Mouse (Mus musculus) stomach, embryonic 16.5 days (tissue): ENCODE results near the gene Gm8764. TPM values are rescaled to one million over a fixed set of nuclear protein-coding genes. Genes with fewer than 3 reads are reported as not detected.

Source experiments
- ATAC-seq: fragments of 200-750 bp; cut with Nextera tagmentation; 2 replicates; pipeline ENCODE4 v1.8.0; 2017; ENCODE audit warnings: moderate number of reproducible peaks, moderate TSS enrichment; ENCODE audit not compliant: insufficient read depth, low FRiP score
- H3K27ac ChIP-seq: fragments of 300-500 bp; sonication (generic); 2 replicates; pipeline ENCODE4 v1.5.1; 2014; ENCODE audit warnings: low read length
- H3K27me3 ChIP-seq: fragments of 300-500 bp; sonication (generic); 2 replicates; pipeline ENCODE4 v1.6.1; 2014; ENCODE audit warnings: low read length, control low read depth, mixed read lengths; ENCODE audit not compliant: control insufficient read depth, insufficient read depth
- H3K36me3 ChIP-seq: fragments of 300-500 bp; sonication (generic); 2 replicates; pipeline ENCODE4 v1.6.1; 2014; ENCODE audit warnings: low read length; ENCODE audit not compliant: control insufficient read depth, insufficient read depth
- H3K4me1 ChIP-seq: fragments of 300-500 bp; sonication (generic); 2 replicates; pipeline ENCODE4 v1.6.1; 2014; ENCODE audit warnings: low read length, control low read depth, mixed read lengths; ENCODE audit not compliant: control insufficient read depth, insufficient read depth
- H3K4me2 ChIP-seq: fragments of 300-500 bp; sonication (generic); 2 replicates; pipeline ENCODE4 v1.6.1; 2014; ENCODE audit warnings: low read depth, low read length, mixed read lengths
- H3K4me3 ChIP-seq: fragments of 300-500 bp; sonication (generic); replicated peaks from 2 replicates; pipeline ENCODE4 v1.5.1; 2014; ENCODE audit warnings: mild to moderate bottlenecking, low read length
- H3K9ac ChIP-seq: fragments of 300-500 bp; sonication (generic); 2 replicates; pipeline ENCODE4 v1.6.1; 2014; ENCODE audit warnings: low read length
- H3K9me3 ChIP-seq: fragments of 300-500 bp; sonication (generic); replicated peaks from 2 replicates; pipeline ENCODE4 v1.6.1; 2016; ENCODE audit warnings: low read length, control low read depth; ENCODE audit not compliant: control insufficient read depth
- WGBS: fragments of 180-500 bp; shearing (Covaris S2); extraction: QIAGEN DNeasy Blood & Tissue Kit; methylation state at CpG from one replicate; pipeline ENCODE4 v1.1.7; 2014; 5-methylcytosine and 5-hydroxymethylcytosine counted together
- polyA plus RNA-seq: library from polyadenylated mRNA; unstranded; fragments of >200 nt; fragmentation: Nextera tagmentation; extraction: Ambion mirVana; gene quantifications from 2 replicates; pipeline ENCODE4 v1.2.1, GENCODE M21; 2015

Gm8764 gene
- polyA plus RNA-seq, 1 experiment from 2014 or later, result not detected

- H3K4me1 ChIP-seq, result no peaks in the 10 kb centered on the region
- ATAC-seq, result no peak
- no peaks in the 10 kb centered on the region for H3K9me3 ChIP-seq
- H3K9ac ChIP-seq, result no peak overlapping the region
- 80% methylated on average over 1 of the region's 1 CpGs for WGBS
- no peaks in the 10 kb centered on the region for H3K36me3 ChIP-seq
- no peaks in the 10 kb centered on the region for H3K27me3 ChIP-seq
- no peak overlapping the region for H3K4me3 ChIP-seq
- H3K4me2 ChIP-seq, result no peak overlapping the region
- H3K27ac ChIP-seq, result no peak overlapping the region
Measured at GRCm38 (mm10) chr10:104209655-104210054, 49.8 kb downstream of the Gm8764 start.

DNA sequence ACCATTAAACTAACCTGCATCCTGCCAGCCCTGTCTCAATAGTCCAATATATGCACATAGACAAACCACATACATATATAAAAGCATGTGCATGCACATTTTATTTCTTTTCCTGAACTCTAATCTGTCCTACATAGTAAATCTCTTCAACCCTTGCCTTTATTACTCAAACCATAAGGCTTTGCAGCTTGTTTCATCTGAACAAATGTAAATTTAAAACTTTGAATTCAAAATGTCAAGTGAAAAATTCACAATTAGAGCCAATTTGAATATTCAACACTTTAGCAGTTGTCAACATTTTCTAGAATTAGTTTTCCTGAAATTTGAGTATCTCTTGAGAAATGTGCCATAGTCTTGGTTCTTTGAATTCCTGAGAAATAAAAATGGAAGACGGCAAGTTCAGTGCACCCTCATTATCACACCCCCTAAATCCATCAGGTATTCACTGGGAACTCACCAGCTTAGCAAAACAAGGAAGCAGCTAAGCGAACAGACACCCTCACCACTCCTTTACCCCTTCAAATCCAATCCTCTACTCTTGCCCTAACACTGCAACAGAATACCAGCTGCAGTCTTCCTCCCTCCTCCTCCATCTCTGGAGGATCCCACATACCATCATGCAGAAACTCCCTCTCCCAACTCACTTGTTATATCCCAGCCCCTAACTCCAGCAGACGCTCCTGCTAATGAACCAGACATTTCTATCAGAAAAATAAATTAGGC is 50.6 kb downstream of the Gm8764 start:
- no peak overlapping the region for H3K9ac ChIP-seq
- no peak overlapping the region for H3K4me3 ChIP-seq
- no peak overlapping the region for H3K27ac ChIP-seq
- H3K9me3 ChIP-seq, result no peaks in the 10 kb centered on the region
- no peak for ATAC-seq
- no peaks in the 10 kb centered on the region for H3K4me1 ChIP-seq
- WGBS, result 78% methylated on average over 3 of the region's 3 CpGs
- H3K4me2 ChIP-seq, result no peak overlapping the region
- no peaks in the 10 kb centered on the region for H3K36me3 ChIP-seq
- H3K27me3 ChIP-seq, result no peaks in the 10 kb centered on the region

Other genes starting within 250 kb of the Gm8764 start
- gene Gm21293, start 17.0 kb upstream of the Gm8764 start, polyA plus RNA-seq, result not detected in 2 replicates
- gene Gm6763, start 8.5 kb upstream of the Gm8764 start, polyA plus RNA-seq, result not detected in 2 replicates
- gene Gm21304, start 8.5 kb downstream of the Gm8764 start, polyA plus RNA-seq, result not detected in 2 replicates
- gene Gm21312, start 17.0 kb downstream of the Gm8764 start, polyA plus RNA-seq, result not detected in 2 replicates
- gene Gm20765, start 25.5 kb downstream of the Gm8764 start, polyA plus RNA-seq, result not detected in 2 replicates
- gene Gm4340, start 34.0 kb downstream of the Gm8764 start, polyA plus RNA-seq, result not detected in 2 replicates